Mouse (Mus musculus) brain, embryonic 14.5 days (tissue): ENCODE results near the gene Zbtb11. TPM values are rescaled to one million over a fixed set of nuclear protein-coding genes. Genes with fewer than 3 reads are reported as not detected.
A peak's percentile ranks its signal among the peaks of the same experiment; 100 is the strongest.
"Not testable (repeated sequence)": the region's sequence is repeated elsewhere in the genome, so short reads cannot be mapped to it uniquely, and the experiment has no call there.

ENCODE experiments used
- DNase-seq: peaks from one replicate; pipeline ENCODE4 v3.0.0-alpha.2; 2011; ENCODE audit warnings: low read depth
- CTCF ChIP-seq: fragments of 200-500 bp; IDR thresholded peaks from 2 replicates; pipeline ENCODE4 v1.5.1; 2012; ENCODE audit warnings: inconsistent platforms, mild to moderate bottlenecking, moderate library complexity, borderline replicate concordance; ENCODE audit not compliant: insufficient read depth, insufficient read length; ENCODE audit errors: extremely low read depth
- POLR2A ChIP-seq: fragments of 200-500 bp; IDR thresholded peaks from 2 replicates; pipeline ENCODE4 v1.6.1; 2012; ENCODE audit warnings: mild to moderate bottlenecking, inconsistent platforms, borderline replicate concordance; ENCODE audit not compliant: poor library complexity, insufficient read depth, insufficient read length, severe bottlenecking; ENCODE audit errors: extremely low read depth
- polyA plus RNA-seq: library from polyadenylated mRNA; depleted of rRNA; stranded (reverse); fragments of >200 nt; gene quantifications from 2 replicates; pipeline ENCODE4 v1.2.3, GENCODE M21; 2012; rRNA removed

The Zbtb11 gene
- polyA plus RNA-seq: 11.3 and 15.1 TPM in 2 replicates

GRCm38 (mm10) chr16:55973431-55974255 is at the start of gene Zbtb11:
Gene Zbtb11, plus strand, starts transcription at chr16:55973883.
- peak; percentile 100 for DNase-seq

DNA sequence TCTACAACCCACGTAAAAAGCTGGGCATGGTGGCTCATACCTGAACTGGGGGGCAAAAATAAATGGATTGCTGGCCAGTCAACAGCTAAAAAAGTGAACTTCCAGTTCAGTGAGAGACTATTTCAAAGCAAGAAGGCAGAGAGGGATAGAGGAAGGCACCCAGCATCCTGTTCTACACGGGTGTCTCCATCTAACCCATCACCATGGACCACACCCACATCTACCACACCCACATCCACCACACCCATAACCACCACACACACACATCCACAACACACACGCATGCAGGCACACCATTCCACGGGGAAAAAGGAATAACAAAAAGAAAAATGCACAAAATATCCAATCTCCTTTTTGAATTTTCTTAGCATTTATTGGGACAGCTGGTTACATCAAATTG is 49.7 kb upstream of the Zbtb11 start:
- TF ChIP-seq CTCF: no peak
- no peak for DNase-seq

More at GRCm38 (mm10) chr16:55973431-55974255, at the start of gene Zbtb11:
- TF ChIP-seq POLR2A: peak; percentile 77; the same call in 1 of the 2 replicates
- TF ChIP-seq CTCF: no peak

- TF ChIP-seq POLR2A (no peak), CTCF (no peak)
- peak; percentile 70 for DNase-seq
Measured at GRCm38 (mm10) chr16:55933681-55934343, 39.9 kb upstream of the Zbtb11 start.

GRCm38 (mm10) chr16:55934453-55935037 is 39.1 kb upstream of the Zbtb11 start, which contains the start of gene Cep97:
Gene Cep97, minus strand, starts transcription at chr16:55934855.
- TF ChIP-seq CTCF (no peak), POLR2A (no peak; the same call in 1 of the 2 replicates)
- DNase-seq: peak; percentile 98

DNA sequence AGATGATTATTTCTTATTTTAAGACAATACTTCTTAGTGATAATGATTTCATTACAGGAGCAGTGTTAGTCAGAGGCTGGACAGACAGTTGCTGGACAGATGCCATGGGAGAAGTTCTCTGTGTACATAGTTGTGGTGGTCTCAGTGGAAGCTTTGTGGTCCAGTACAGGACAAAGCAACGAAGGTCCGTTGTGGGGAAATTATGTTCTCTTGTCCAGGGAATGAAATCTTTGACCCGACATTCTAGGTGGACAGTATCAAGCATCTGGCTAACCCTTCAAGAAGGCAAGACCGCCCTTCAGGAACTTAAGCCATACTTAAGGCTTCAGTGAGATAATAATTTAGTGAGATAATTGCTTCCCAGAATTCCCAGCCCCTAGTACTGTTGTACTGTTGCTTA is 34.9 kb upstream of the Zbtb11 start:
- no peak for TF ChIP-seq POLR2A
- TF ChIP-seq CTCF: no peak
- no peak for DNase-seq

DNA sequence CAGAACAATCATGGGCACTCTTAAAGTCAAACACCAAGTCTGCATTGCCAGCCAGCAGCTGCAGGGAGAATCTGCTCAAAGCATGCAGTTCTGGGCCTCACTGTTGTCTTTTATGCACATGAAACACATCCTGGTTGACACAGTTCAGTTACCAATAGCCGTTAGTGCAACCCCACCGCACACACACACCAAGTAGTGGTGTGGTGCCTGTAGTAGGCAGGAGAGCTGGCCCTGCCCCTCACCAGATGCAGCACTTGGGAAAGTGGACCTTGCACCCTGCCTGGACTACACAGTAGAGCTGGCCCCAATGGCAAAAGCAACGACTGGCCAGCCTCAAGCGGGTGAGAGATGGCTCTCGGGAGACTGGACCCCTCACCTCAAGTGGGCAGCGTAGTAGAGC is 34.0 kb upstream of the Zbtb11 start:
- TF ChIP-seq CTCF: no peak
- TF ChIP-seq POLR2A: no peak
- no peak for DNase-seq

GRCm38 (mm10) chr16:55940781-55941180 is 32.9 kb upstream of the Zbtb11 start:
- no peak for DNase-seq
- no peak for TF ChIP-seq POLR2A
- peak; percentile 6; the same call in 1 of the 2 replicates for TF ChIP-seq CTCF

- no peak for TF ChIP-seq POLR2A
- no peak for TF ChIP-seq CTCF
- no peak for DNase-seq
Measured at GRCm38 (mm10) chr16:55947266-55947665, 26.4 kb upstream of the Zbtb11 start.

DNA sequence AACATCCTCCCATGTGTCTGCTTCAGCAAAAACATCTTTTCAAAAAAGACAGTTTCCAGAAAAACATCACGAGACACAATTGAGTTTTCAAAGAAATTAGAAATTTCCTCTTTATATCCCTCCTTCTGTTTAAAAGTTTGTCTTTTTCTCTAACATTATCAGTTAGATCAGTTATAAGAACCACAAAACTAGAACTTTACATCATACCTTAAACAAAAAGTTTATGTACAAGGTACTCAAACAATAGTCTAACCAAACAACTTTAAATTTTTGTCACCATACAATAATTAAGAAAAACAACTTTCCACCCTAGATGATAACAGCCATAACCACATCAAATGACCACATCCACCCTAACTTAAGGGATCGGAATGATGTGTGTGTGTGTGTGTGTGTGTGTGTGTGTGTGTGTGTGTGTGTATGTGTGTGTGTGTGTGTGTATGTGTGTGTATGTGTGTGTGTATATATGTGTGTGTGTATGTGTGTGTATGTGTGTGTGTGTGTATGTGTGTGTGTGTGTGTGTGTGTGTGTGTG is 25.7 kb upstream of the Zbtb11 start:
- not testable (repeated sequence) for DNase-seq

GRCm38 (mm10) chr16:55948963-55949362 is 24.7 kb upstream of the Zbtb11 start:
- TF ChIP-seq POLR2A (no peak), CTCF (no peak)
- DNase-seq: no peak

GRCm38 (mm10) chr16:55950462-55950861 is 23.2 kb upstream of the Zbtb11 start:
- DNase-seq: no peak
- TF ChIP-seq CTCF (no peak), POLR2A (no peak)
